Mouse (Mus musculus) brain, embryonic 18.5 days (tissue): ENCODE data around the gene Hhex.

ENCODE experiments used
- DNase-seq: peaks from one replicate; pipeline ENCODE4 v3.0.0-alpha.2; 2012; ENCODE audit warnings: low read depth, low spot score

Gene Hhex

DNA sequence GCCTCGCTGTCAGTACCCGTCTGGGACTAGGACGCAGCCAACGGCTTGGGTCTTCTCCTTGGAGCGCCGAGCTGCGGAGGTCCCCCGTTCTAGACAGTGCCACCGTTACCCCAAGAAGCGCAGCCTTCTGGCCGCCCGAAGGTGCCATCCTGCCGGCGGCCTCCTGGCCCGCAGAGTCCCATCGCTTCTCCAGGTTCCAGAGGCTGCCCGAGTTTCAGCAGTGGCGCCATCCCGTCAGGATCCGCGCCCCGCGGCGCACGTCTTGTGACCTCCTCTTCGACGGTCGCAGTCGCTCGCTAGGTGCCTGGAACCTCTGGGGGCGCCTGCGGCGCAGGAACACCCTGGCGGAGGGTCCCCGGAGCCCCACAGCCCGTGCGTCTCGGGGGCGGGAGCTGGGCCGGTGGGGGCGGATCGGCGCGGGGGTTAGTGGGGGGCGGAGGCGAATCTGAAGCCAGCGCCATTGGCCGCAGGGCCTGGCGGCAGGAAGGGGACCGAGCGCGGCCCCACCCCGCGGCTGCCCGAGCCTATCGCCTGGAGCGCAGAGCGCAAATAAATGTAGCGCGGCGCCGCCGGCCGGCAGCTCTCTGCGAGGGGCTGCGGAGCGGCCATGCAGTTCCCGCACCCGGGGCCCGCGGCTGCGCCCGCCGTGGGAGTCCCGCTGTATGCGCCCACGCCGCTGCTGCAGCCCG is at the start of gene Hhex:
Gene Hhex (plus strand): TSS at position 548 of the 689 bp plus-strand sequence.
- DNase-seq, result no peak

- no peak for DNase-seq
Observed at GRCm38 (mm10) chr19:37386126-37386525, 48.5 kb upstream of the Hhex start.

GRCm38 (mm10) chr19:37391869-37392268 is 42.7 kb upstream of the Hhex start:
- DNase-seq, result no peak

DNA sequence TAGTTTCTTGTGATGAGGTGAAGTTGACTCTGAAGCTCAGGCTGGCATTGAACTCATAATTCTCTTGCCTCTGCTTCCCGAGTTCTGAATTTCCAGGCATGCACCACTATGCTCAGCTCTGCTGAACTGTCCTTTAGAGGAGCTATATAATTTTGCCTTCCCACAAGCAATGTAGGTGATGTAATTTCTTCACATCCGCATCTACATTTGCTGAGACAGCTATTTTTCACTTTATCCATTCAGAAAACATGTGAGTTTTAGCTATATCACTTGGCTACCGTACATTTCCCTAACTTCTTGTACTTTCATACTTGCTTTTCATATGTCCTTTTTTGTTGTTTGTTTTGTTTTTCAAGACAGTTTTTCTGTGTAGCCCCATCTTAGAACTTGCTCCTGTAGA is 38.3 kb upstream of the Hhex start:
- DNase-seq, result no peak

DNA sequence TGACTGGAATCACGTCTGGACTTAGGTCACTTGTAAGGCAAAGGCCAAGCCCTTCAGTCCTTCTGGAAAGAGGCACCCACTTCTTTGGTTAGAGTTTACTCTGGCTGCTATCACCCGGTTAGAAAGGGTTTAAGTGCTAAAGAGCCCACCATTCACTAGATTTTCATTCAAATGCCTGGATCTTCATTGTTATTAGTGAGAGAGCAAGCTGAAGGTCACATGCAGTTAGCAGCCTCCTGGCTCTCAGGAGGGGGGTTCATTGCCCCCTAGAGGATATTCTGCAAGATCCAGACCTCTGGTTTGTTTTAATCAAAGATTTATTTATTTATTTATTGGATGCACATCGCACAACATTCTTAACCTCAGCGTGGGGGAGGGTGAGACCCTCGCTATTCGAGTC is 33.7 kb upstream of the Hhex start:
- no peak for DNase-seq

DNA sequence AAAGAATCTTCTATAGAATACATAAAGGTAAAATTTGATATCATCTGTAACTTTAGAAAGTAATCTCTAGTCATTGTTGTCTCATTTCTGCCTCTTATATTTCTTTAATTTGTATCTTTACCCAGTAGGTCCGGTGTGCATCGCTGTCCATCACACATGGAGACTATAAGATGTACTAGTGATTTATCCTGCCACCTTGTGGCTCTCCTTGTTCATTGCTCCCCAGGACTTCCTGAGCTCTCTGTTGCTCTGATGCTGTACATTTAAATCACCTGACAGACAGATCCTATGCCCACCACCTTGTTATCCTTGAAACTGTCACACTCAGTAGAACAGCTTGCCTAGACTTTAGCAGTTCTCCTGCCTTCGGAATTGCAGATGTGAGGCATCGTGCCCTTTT is 16.3 kb upstream of the Hhex start:
- DNase-seq, result no peak

DNA sequence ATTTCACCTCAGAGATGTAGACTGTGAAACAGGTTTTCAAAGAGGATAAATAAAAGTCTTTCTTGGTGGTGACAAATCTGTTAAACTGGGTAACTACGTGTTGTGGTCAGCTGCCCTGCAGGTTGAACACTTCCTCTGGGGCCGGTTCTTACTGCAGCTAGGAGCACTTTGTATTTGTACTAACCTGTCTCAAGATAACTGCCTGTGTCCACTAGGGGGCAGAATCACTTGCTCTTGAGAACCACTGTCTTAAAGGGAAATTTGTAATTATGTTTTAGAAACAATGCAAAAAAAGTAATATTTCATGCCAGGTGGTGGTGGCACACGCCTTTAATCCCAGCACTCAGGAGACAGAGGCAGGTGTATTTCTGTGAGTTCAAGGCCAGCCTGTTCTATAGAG is 15.0 kb upstream of the Hhex start:
- no peak for DNase-seq

- no peak for DNase-seq
Observed at GRCm38 (mm10) chr19:37428589-37428988, 6.0 kb upstream of the Hhex start.

DNA sequence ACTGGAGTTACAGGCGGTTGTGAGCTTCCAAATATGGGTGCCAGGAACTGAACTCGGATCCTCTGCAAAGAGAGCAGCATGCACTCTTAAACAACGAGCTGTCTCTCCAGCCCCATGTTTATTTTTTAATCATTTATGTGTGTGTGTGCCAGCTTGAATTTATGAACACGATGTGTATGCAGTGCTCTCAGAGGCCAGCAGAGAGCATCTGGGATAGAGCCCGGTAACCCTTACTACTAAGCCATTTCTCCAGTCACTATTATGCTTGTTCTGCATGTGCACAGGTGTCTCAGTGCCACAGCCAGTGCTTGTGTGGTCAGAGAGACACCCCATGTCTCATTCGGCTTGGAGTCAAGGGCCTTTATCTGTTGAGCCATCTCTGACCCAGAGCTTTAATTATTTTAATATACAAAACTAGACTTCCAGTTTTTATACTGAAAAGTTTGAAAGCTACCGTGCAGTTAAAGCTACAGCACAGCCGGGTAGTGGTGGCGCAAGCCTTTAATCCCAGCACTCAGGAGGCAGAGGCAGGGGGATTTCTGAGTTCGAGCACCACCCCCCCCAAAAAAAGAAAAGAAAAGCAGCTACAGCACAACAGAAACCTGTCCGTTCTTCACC is 3.4 kb upstream of the Hhex start:
- no peak for DNase-seq

DNA sequence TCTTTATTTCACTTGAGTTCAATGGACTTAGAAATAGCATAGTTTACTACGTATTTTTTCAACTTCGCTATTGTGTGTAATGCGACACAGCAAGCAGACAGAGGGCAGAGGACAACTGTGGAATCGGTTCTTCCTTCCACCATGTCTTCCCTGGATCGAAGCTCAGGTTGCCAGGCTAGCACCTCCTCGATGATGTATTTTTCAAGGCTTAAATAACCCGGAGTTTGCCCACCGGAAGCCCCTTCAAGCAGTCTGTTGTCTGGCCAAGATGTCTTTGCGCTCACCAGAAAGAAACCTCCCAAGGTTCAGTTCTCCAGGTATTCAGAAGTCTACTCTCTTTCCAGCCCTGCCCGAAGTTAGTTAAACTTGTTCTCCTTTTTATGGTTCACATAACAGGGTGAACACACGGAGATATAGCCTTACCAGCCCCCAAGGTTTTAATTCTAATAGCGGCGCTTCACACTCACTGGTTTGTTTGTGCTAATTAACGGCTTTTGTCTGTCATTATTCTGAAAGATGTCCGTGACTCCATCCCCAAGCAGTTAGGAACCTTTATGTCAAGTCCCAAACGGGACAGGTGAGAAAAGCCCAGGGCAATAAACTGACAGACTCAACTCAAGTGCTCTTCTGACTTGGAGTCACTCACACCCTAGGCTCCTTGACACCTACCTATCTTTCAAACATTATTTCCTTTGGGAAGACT is 1.6 kb upstream of the Hhex start:
- DNase-seq, result no peak

DNA sequence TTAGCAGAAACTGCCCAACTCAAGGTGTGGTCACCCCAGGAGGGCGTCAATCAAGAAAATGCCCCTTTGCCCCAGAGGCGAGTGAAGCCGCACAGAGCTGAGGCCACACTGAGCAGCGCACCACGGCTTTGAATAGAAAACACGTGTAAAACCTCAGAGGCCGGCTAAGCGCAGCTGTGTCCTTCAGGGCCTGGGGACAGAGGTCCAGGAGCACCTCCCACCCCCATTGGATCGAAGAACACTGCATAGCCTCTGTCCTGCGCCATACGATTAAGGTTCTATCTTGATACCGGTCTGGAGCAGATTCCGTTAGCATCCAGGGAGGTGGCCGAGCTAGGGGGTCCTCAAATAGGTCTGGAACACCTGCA is 731 bp upstream of the Hhex start:
- DNase-seq, result no peak

- no peak for DNase-seq
Observed at GRCm38 (mm10) chr19:37435041-37435852, 637 bp downstream of the Hhex start.

- DNase-seq, result no peak
Observed at GRCm38 (mm10) chr19:37435853-37436174, 1.2 kb downstream of the Hhex start.

DNA sequence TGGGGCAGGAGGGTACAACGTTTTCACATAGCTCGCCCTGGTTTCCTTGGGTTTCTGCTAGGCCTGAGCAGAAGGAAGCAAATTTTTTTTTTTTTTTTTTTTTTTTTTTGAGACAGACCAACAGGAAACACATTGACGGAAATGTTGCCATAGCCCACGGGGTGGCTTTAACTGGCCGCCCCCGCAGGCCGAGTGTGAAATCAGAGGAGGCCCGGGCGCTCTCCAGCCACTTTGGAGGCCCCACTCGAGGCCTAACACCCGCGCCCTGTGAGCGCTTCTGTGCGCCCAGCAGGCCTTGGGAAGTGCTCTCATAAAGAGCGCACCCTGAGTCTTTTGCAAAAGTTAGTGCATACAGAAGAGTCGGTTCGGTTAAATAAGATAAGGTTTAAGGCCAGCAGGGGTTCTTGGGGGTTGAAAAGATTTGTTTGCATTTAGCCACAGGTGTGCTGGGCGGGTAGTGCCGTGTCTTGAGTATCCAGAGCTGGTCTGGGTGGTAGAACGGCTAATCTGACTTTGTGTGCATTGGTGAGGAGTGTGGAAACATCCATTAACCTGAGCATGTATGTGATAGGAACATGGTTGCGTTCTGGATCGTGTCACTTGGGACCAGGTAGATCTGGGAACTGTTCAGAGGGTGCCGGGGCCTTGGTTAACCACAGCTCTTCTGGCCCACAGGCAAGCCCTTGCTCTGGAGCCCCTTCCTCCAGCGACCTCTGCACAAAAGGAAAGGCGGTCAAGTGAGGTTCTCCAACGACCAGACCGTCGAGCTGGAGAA is 2.1 kb downstream of the Hhex start:
- DNase-seq, result no peak

- DNase-seq, result no peak
Observed at GRCm38 (mm10) chr19:37437289-37437606, 2.6 kb downstream of the Hhex start.

DNA sequence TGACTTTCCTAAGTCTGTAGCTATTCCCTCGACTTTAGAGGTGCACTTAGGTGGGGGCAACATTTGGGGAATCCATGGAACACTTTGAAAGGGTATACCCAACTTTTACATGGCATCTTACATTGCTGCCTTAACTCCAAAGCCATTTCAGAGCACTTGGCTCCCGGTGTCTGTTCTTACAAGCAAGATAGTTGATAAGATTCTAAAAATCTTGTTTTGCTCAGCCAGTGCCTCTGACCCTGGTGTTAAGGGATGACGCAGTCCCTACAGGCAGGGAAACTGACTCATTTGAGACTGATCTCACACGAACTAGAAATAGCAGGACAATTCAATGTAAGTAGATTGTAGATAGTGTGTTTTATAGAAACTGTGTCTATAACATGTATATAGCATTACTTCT is 5.6 kb downstream of the Hhex start:
- no peak for DNase-seq

DNA sequence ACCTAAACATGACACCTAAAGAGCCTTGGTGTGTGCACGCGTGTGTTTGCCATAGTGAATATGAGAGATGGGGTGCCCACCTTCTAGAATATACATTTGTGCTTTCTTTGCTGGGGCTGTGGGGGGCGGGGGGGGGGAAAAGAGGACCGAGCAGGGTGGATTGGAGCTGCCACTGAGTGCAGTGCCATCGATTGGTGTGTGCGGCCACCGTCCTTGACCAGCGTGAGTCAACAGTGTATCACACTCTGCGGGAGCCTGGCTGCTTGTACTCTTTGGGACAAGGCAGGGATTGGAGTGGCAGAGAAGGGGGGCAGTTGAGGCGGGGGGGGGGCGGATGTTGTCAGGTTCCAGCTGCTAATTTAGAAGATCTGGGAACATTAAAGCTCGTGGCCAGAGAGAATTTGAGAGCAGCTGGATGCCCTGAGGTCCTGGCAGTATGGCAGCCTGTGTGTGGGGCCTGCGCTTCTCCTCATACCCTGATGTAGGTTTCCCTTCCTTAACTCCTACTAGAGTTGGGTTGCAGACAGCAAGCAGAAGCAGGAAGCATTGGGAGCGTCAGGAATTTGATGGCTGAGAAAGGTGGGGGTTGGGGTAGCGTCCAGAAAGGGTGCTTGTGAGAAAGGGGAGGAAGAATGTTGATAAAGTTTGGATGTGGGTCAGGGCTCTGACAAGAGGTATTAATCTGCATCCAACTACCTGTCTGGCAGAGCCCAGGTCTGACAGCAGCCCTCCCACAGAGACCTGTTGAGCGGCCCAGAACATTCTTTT is 6.3 kb downstream of the Hhex start:
- no peak for DNase-seq

DNA sequence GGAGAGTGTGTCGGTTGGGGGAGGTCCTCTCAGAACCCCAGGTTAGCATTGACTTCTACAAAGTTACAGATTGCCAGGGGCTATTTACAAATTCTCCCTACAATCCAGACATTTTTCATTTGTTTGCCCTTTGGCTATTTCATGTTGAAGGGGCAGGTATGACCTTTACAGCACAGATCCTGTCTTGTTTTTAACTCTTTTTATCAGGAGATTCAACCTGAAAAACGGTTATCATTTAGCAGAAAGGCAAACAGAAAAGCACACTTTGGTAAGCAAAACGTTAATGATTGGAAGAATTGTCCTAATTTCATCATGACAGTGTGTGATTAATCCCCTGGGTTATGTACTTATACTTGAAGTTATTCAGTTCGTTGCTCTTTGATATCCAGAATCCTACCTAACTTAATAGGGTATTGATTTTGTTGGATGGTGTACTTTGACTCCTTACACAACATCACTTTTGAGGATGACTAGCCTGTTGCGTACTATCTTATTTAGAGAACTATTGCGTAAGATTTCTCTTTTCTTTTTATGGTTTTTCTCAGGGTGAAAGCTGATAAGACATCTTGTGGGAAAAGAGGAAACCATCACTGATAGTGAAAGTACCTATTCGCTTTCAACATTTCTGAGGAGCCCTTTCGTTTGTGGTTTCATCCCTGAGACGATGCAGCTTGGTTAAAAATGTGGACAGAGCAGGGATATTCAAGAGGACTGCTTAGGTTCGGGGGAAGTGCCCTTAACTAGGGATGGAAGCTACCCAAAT is 8.1 kb downstream of the Hhex start:
- DNase-seq, result no peak

GRCm38 (mm10) chr19:37443631-37444140 is 9.1 kb downstream of the Hhex start:
- DNase-seq, result no peak

GRCm38 (mm10) chr19:37448212-37448611 is 13.6 kb downstream of the Hhex start:
- DNase-seq, result no peak
